Mouse (Mus musculus) adrenal gland, postnatal 25 days (tissue): Measurements from ENCODE around the gene Dda1. TPM values are rescaled to one million over a fixed set of nuclear protein-coding genes. Genes with fewer than 3 reads are reported as not detected.
A peak's percentile ranks its signal among the peaks of the same experiment; 100 is the strongest.

Experiments
- DNase-seq: peaks from one replicate; pipeline ENCODE4 v3.0.0; 2021; ENCODE audit warnings: mixed read lengths
- total RNA-seq: library from RNA; stranded (reverse); gene quantifications from 2 replicates; pipeline ENCODE4 v1.2.3, GENCODE M21; 2021

Gene Dda1
- total RNA-seq, 1 experiment from 2014 or later = 62.5 TPM

GRCm38 (mm10) chr8:71495811-71496210 is 26.8 kb downstream of the Dda1 start:
- no peak for DNase-seq

- peak; percentile 97 for DNase-seq
Observed at GRCm38 (mm10) chr8:71496481-71496880, 27.5 kb downstream of the Dda1 start.

- no peak for DNase-seq
Observed at GRCm38 (mm10) chr8:71497077-71497645, 28.2 kb downstream of the Dda1 start.

- DNase-seq = peak; percentile 43
Observed at GRCm38 (mm10) chr8:71497881-71498501, 29.0 kb downstream of the Dda1 start.

- peak; percentile 38 for DNase-seq
Observed at GRCm38 (mm10) chr8:71498816-71499690, 30.1 kb downstream of the Dda1 start.

- DNase-seq = no peak
Observed at GRCm38 (mm10) chr8:71504349-71504748, 35.4 kb downstream of the Dda1 start.

- DNase-seq = no peak
Observed at GRCm38 (mm10) chr8:71505326-71505725, 36.3 kb downstream of the Dda1 start.

GRCm38 (mm10) chr8:71505979-71506378 is 37.0 kb downstream of the Dda1 start:
- DNase-seq = peak; percentile 50

GRCm38 (mm10) chr8:71507589-71508104 is 38.6 kb downstream of the Dda1 start:
- DNase-seq = peak; percentile 85

- DNase-seq = no peak
Observed at GRCm38 (mm10) chr8:71509316-71509715, 40.3 kb downstream of the Dda1 start.

- DNase-seq = no peak
Observed at GRCm38 (mm10) chr8:71511644-71512043, 42.6 kb downstream of the Dda1 start, which contains the start of gene Plvap. Gene Plvap (minus strand): TSS chr8:71511752.

GRCm38 (mm10) chr8:71513018-71513754 is 44.2 kb downstream of the Dda1 start:
- DNase-seq = no peak

- DNase-seq = no peak
Observed at GRCm38 (mm10) chr8:71515043-71515442, 46.0 kb downstream of the Dda1 start.

GRCm38 (mm10) chr8:71516786-71517185 is 47.8 kb downstream of the Dda1 start:
- DNase-seq = no peak

- DNase-seq = peak; percentile 60
Observed at GRCm38 (mm10) chr8:71519037-71519825, 50.2 kb downstream of the Dda1 start.

- peak; percentile 94 for DNase-seq
Observed at GRCm38 (mm10) chr8:71521634-71522033, 52.6 kb downstream of the Dda1 start.

- DNase-seq = no peak
Observed at GRCm38 (mm10) chr8:71525226-71526050, 56.4 kb downstream of the Dda1 start, which contains the start of gene Ccdc194. Gene Ccdc194 (minus strand): TSS chr8:71525711.
